Mouse (Mus musculus) thymus, postnatal 36 days (tissue): Measurements from ENCODE around the gene Dgkd.

Experiments used
- DNase-seq, 2 experiments: peaks; one replicate each; pipeline ENCODE4 v3.0.0; 2022; ENCODE audit warnings: mixed read lengths in 2 of 2

The Dgkd gene

GRCm38 (mm10) chr1:87941765-87942164 lies 88.7 kb downstream of the Dgkd start:
- no peak for DNase-seq

DNA sequence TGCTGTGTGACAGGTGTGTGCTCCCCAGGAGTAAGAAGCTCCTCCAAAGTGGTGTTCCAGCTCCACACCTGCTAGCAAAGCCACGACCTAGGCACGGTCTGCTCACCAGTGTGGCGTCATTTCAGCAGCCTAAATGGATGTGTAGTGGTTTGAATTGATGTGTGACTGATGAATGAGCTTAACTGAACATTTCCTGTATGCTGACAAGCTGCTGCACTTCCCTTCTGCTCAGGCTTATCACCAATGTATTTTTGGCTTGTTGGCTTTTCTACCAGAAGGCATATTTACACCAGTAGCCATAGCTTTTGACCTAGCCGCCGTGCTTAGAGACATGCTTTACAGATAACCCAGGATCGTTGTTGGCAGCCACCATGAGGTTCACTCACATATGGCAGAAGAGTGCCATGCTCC lies 94.6 kb downstream of the Dgkd start:
- no peak for DNase-seq

DNA sequence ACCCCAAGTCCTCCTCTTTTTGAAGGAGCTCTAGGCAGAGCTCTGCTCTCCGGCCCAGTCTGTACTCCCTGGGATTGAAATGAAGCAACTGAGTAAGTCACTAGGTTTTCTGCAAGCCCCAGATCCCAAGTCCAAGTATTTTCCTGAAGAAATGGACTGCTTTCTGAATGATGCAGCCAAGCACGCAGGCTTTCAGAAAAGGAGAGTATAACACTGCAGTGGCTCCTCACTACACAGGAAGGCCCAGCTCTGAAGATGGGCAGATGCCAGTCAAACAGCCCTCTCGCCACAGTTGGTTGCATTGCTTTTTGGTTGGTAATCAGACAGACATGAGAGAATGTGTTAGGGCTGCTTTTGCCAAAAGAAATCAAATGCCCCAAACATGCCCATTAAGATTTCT lies 98.6 kb downstream of the Dgkd start:
- DNase-seq = no peak

DNA sequence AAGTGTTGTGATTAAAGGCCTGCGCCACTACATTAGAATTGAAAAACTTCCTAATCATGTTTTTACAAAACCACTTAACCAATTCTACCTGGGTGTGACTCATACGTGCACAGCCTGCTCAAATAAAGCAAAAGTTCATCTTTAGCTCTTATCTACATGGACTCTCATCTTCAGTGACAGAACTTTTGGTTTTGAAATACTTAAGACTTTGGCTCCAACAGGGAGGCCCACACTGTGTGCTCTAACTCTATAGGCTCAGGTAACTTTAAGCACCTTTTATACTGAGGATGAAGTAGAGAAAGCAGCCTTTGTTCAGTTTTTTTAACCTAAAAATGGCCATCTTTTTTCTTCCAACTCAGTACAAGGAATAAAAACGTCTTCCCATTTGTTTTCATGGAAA lies 100.0 kb downstream of the Dgkd start:
- DNase-seq = no peak

DNA sequence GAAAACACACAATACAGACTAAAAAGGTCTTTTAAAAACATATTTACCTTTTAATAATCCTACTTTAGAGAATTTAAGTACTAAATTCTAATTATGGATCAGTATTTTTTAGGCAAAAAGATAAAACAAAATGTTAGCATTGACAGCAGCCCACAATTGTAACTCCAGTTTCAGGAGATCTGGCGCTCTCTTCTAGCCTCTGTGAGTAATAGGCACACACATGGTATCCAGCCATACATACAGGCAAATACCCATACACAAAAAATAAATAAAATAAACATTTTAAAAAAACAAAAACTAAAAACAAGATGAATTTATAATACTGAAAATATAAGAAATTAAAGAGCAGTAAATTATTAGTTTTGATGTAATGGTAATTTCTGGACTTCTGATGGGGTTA lies 105.8 kb downstream of the Dgkd start:
- DNase-seq = no peak

DNA sequence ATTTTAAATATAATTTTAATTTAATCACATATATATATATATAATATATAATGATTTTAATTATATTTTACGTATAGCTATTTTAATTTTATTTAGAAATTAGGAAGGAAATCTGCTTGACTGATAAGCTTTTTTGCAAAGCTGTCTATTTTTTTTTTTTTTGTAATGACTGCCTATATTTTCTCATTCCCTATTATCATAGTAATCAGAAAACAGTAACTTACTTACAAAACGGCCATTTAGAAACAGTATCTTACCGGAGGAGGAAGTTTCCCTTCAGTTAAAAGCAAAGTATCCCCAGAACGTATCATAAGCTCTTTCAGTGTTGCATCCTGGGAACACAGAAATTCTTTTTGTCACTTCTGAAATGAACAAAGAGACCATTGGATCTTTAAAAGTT lies 106.4 kb downstream of the Dgkd start:
- DNase-seq = no peak

DNA sequence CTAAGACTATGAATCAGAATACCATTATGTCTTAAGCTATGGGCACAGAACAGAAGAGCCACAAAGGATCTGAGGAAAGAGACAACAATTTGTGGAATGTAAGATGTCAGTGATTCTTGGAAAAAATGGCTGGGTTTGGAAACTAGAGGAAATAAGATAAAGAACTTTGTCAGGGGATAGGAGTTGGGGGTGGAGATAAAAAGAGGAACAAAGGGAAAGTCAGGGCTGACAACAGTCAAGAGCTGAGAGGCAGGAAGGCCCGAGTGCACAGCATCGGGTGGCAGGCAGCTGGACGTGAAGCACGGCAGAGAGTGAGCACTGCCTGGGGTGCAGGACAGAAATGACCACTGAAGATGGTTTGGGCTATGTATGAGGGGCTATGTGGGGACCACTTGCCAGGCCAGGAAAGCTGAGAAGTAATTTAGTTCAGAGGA lies 106.9 kb downstream of the Dgkd start:
- DNase-seq = no peak

DNA sequence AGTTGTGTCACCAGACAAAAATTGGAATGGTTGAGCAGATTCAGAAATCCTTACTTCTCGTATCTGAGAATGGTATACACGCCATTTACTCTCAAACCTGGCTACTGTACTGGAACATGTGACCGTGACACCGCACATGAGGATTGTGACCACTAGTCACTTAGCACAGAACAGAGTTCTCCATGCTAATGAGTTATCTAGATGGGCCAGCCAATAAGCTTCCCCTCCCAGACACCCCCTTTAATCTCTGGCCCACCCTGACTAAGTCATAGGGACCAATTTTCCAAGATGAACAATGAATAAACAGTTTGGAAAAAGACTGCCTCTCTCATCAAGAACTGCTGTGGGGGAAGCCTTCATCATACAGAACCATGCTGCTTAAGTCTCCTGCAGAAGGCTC lies 107.7 kb downstream of the Dgkd start:
- DNase-seq = no peak

GRCm38 (mm10) chr1:87961459-87962167 lies 108.5 kb downstream of the Dgkd start:
- DNase-seq = no peak

GRCm38 (mm10) chr1:87970381-87970780 lies 117.3 kb downstream of the Dgkd start:
- DNase-seq = no peak

DNA sequence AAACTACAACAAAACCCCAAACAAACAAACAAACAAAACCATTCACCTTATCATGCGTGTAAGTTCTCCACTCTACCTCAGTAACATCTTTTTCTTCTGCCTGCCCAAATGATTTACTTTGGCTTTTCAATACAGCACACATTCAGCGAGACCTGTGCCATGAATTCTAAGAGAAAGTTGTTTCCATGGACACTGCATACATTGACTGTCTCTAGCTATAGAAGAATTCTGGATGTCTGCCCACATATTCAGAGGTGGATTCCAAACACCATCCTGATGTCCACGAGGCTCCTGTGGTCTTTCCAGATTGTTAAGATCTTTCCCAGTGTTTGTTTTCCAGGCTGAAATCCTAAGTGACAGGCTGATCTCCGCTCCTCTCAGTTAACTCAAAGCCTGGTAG lies 129.2 kb downstream of the Dgkd start:
- no peak for DNase-seq

GRCm38 (mm10) chr1:87992716-87993115 lies 139.6 kb downstream of the Dgkd start:
- no peak for DNase-seq
